Mouse (Mus musculus) NIH3T3 (cell line): ENCODE data around the gene Nupl2.

ENCODE experiments used
- DNase-seq: peaks from one replicate; pipeline ENCODE4 v3.0.0-alpha.2; 2012; ENCODE audit warnings: low read depth

Gene Nupl2

DNA sequence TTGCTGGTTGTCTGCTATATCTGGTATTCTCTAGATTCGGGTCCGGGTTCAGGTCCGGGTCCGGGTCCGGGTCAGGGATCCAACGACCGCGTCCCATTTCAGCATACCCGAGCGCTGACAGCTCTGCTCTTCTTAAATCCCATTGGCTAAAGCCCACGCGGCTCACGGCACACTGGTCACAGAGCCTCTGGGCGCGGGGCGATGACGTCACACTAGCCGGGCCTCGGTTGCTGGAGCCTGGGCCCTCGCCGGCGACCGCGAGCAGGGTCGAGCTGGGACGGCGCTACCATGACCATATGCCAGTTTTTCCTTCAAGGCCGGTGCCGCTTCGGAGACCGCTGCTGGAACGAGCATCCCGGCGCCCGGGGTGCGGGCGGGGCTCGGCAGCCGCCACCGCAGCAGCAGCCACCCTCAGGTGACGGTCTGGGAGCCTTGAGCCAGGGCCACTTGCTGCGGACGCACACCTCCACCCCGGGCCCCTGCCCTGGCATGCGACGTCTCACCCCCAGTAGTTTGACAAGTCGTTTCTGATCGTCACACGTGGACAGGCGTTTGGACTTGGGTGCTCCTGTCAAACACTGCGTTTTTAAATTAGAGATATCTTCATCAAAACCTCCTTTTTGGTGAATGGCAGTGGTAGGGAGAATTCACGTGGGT, at the start of gene Nupl2:
Nupl2 (plus strand) TSS at position 175 of the 657 bp plus-strand sequence.
- peak; percentile 97 for DNase-seq

- DNase-seq: no peak
Measured at GRCm38 (mm10) chr5:24122221-24122620, 42.5 kb upstream of the Nupl2 start.

DNA sequence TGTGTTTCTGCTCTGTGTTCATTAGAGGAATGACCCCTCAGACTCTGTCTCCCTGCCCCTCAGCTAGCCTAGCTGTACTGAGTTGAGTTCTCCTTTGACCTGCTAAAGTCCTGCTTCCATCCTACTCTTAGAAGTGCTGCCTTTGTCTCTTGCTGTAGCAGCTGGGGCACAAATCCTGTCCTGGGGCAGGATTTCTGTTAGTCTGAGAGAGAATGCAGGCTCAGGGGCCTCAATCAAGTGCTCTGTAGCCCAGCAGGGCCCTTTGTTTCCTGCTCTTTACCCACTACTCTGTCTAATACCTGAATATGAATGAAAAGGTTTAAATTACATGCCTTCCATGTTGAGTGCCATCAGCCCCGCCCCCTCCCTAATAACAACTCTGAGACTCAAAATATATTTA, 40.6 kb upstream of the Nupl2 start:
- DNase-seq: no peak

- no peak for DNase-seq
Measured at GRCm38 (mm10) chr5:24124579-24125276, 40.0 kb upstream of the Nupl2 start.

DNA sequence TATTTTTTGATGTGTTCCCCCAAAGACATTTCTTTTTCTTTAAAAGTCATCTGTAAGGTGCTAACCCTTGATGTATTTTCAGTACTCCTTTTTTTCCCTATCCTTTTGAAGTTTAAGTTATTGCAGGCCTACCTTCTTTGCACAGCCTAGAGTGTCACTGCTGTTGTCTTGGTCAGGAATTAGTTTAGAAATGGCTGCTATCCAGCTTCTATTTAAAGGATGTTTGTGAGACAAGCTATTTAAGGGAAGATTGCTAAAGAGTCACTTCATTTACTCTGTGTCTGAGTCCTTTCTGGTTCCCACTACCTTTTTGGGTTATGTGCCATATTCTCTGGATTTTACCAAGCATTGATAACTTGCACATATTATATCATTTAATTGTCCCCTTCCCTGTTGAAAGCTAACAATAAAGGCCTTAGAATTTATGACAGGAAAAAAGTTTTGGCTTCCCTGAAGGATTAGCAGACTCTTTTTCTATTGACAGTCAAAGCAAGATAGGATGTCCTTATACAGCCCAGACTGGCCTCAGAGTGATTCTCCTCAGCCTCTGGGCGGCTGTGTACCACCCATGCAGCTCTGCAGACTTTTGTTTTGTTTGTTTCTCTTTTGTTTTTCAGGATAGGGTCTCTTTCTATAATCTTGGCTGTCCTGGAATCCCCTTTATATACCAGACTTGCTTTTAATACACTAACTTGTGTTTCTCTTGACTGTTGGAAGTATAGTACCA, 38.7 kb upstream of the Nupl2 start:
- no peak for DNase-seq

- DNase-seq: no peak
Measured at GRCm38 (mm10) chr5:24126967-24127366, 37.8 kb upstream of the Nupl2 start.

DNA sequence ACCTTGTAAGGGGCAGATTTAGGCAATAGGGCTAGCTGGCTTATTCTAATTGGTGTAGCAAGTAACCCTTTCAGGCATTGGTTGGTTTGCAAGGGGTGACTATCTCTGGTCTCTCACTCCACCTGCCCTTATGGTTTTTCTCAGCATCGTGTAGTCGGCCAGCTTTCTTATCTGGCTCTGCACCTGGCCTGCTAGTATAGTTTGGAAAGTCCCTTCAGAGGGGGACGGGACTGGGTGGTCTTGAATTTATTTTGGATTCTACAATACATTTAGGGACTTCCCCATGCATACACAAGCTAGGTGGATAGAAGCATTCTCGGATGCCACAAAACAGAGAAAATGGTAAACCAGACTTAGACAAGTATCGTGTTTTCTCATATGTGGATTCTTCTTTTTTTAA, 17.8 kb upstream of the Nupl2 start:
- DNase-seq: no peak

GRCm38 (mm10) chr5:24152199-24152598, 12.6 kb upstream of the Nupl2 start:
- DNase-seq: no peak

DNA sequence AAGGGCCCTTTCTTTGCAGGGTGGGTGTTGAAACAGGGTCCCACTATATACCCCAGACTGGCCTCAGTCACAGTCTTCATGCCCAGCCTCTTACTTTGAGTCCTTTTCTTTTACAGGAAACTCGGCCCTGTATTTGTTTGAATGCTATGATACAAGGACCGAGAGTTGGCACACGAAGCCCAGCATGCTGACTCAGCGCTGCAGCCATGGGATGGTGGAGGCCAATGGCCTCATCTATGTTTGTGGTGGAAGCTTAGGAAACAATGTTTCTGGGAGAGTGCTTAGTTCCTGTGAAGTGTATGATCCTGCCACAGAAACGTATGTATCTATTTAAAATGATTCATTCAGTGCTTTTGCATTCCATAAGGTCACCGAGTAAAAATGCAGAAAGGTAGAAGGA, 8.0 kb upstream of the Nupl2 start:
- DNase-seq: peak; percentile 28

GRCm38 (mm10) chr5:24167263-24167662, 2.5 kb downstream of the Nupl2 start:
- peak; percentile 62 for DNase-seq

DNA sequence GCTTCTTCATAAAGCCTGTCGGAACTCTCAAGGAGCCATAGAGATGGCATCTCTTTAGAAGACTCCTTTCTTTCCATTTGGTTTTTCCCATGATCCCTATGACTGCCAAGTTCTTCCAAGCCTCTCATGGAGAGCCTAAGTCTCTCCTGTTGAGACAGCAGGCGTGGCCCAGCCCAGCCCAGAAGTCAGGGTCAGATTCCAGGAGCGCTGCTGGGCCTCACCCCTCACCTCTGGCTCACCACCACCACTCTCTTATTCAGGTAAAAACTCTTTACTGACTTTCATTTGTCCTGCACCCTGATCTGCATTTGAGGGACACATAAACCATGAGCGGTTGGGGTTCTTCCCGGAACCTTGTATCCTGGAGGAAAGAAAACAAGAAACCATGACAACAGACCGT, 5.1 kb downstream of the Nupl2 start:
- no peak for DNase-seq

GRCm38 (mm10) chr5:24172092-24172491, 7.3 kb downstream of the Nupl2 start:
- no peak for DNase-seq

- no peak for DNase-seq
Measured at GRCm38 (mm10) chr5:24181514-24182295, 16.9 kb downstream of the Nupl2 start.

GRCm38 (mm10) chr5:24182296-24182734, 17.6 kb downstream of the Nupl2 start:
- no peak for DNase-seq

- no peak for DNase-seq
Measured at GRCm38 (mm10) chr5:24183096-24183495, 18.3 kb downstream of the Nupl2 start.

GRCm38 (mm10) chr5:24184011-24184410, 19.2 kb downstream of the Nupl2 start:
- no peak for DNase-seq

DNA sequence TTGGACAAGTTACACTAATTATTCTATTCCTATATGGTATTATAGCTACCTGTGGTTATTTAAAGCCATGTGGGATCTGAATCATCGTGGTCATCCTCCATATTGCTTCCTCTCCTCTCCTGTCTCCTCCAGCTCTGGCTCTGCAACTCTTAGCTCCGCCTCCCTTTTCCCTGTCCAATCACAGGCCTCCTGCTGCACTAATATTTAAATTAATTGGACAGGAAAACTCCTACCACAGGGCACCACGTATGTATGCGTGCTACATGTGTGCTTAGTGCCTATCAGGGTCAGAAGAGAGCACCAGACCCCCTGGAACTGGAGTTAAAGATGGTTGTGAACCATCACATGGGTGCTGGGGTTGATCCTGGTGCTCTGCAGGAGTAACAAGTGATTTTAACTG, 23.7 kb downstream of the Nupl2 start:
- DNase-seq: no peak

GRCm38 (mm10) chr5:24191821-24192220, 27.1 kb downstream of the Nupl2 start:
- DNase-seq: no peak

DNA sequence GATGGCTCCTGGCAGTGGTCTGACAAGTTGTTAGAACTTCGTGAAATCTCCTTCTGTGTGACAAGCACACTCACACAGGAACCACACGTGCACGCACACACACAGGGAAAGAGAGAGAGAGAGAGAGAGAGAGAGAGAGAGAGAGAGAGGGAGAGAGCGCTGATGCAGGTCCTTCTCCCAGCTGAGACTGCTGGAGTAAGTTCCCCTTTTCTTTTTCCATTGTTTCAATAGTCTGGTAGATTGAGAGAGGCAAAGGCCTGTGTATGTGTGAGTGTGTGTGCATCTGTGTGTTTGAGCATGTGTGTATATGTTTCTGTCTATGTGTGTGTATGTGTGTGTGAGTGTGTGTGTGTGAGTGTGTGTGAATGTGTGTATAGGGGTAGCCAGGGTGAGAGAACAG, 36.2 kb downstream of the Nupl2 start:
- no peak for DNase-seq

GRCm38 (mm10) chr5:24202492-24202891, 37.7 kb downstream of the Nupl2 start:
- DNase-seq: no peak

- no peak for DNase-seq
Measured at GRCm38 (mm10) chr5:24203266-24203665, 38.5 kb downstream of the Nupl2 start.

DNA sequence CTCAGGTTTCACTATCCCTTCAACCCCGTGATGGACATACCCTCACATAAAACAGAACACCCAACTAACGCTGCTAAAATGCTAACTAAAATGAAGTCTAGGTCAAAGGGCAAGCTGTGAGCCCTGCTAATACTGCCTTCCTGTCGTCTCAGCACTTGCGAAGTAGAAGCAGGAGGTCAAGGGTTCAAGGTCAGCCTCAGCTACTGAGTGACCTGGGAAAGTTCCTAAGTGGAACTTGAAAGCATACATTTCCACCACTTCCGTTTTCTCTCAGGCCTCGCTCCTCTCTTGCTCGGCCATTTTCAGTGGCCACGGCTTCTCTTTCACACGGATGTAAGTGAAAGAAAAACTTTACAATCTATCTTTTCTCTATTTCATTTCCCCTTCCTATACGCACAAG, 43.2 kb downstream of the Nupl2 start:
- DNase-seq: no peak
